Mouse (Mus musculus): ENCODE results near the gene Srcin1. TPM values are rescaled to one million over a fixed set of nuclear protein-coding genes. Genes with fewer than 3 reads are reported as not detected.

Gene Srcin1
- polyA plus RNA-seq, 1 experiment, result 7.7 TPM

- Histone ChIP-seq H3K9ac (ENCODE audit: low read depth, poor library complexity, severe bottlenecking) (no peak overlapping the region), H3K4me3 (ENCODE audit: low read depth, low read length) (no peak overlapping the region), H3K27me3 (ENCODE audit: control insufficient read depth, insufficient read depth, low read length, poor library complexity, severe bottlenecking) (no peaks in the 10 kb centered on the region), H3K36me3 (ENCODE audit: control insufficient read depth, insufficient read depth, low read length, poor library complexity, severe bottlenecking) (no peaks in the 10 kb centered on the region), H3K4me1 (ENCODE audit: control insufficient read depth, insufficient read depth, low read length) (peaks cover 7% of the 10 kb centered on the region), H3K9me3 (replicated peaks; ENCODE audit: control insufficient read depth, insufficient read depth, low read length, poor library complexity, severe bottlenecking) (no peaks in the 10 kb centered on the region), H3K27ac (ENCODE audit: insufficient read depth, low read length) (no peak overlapping the region)
- TF ChIP-seq POLR2A (IDR thresholded peaks at IDR 0.05; ENCODE audit: insufficient read depth, low read length) (no peak), CTCF (IDR thresholded peaks at IDR 0.05; ENCODE audit: low read depth, low read length) (peak; percentile 62)
Observed at GRCm38 (mm10) chr11:97506331-97506730, 69.7 kb downstream of the Srcin1 start.

DNA sequence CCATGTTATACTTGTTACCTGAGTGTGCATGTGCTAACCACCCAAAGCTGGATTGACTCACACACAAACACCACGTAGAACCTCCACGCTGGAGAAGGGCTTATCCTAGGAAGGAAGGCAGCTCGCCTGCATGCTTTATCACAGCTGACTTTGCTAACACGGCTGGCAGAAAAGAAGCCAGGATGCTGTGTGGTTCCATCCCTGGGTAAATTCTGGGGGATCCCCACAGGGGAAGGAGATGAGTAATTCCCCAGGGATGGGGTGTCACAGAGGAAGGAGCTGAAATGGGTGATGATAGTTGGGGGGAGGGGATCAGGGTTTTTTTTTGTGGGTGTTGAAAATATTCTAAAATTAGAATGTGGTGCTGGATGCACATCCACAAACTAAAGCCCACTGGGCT lies 70.2 kb downstream of the Srcin1 start:
- H3K27me3 ChIP-seq (ENCODE audit: control insufficient read depth, insufficient read depth, low read length, poor library complexity, severe bottlenecking), result no peaks in the 10 kb centered on the region
- H3K4me1 ChIP-seq (ENCODE audit: control insufficient read depth, insufficient read depth, low read length), result peaks cover 7% of the 10 kb centered on the region
- TF ChIP-seq EP300 (IDR thresholded peaks at IDR 0.05; ENCODE audit: insufficient read depth, low read depth, low read length), result no peak
- TF ChIP-seq CTCF (IDR thresholded peaks at IDR 0.05; ENCODE audit: low read depth, low read length), result no peak
- no peak for TF ChIP-seq POLR2A (IDR thresholded peaks at IDR 0.05; ENCODE audit: insufficient read depth, low read length)
- H3K4me3 ChIP-seq (ENCODE audit: low read depth, low read length), result no peak overlapping the region
- no peak overlapping the region for H3K27ac ChIP-seq (ENCODE audit: insufficient read depth, low read length)
- H3K9ac ChIP-seq (ENCODE audit: low read depth, poor library complexity, severe bottlenecking), result no peak overlapping the region
- H3K9me3 ChIP-seq (replicated peaks; ENCODE audit: control insufficient read depth, insufficient read depth, low read length, poor library complexity, severe bottlenecking), result no peaks in the 10 kb centered on the region
- no peaks in the 10 kb centered on the region for H3K36me3 ChIP-seq (ENCODE audit: control insufficient read depth, insufficient read depth, low read length, poor library complexity, severe bottlenecking)

- no peak for TF ChIP-seq POLR2A (IDR thresholded peaks at IDR 0.05; ENCODE audit: insufficient read depth, low read length)
- TF ChIP-seq CTCF (IDR thresholded peaks at IDR 0.05; ENCODE audit: low read depth, low read length), result no peak
- TF ChIP-seq EP300 (IDR thresholded peaks at IDR 0.05; ENCODE audit: insufficient read depth, low read depth, low read length), result no peak
- no peak overlapping the region for H3K9ac ChIP-seq (ENCODE audit: low read depth, poor library complexity, severe bottlenecking)
- H3K27ac ChIP-seq (ENCODE audit: insufficient read depth, low read length), result peak overlapping the region; percentile 59
- H3K4me1 ChIP-seq (ENCODE audit: control insufficient read depth, insufficient read depth, low read length), result peaks cover 4% of the 10 kb centered on the region
- H3K27me3 ChIP-seq (ENCODE audit: control insufficient read depth, insufficient read depth, low read length, poor library complexity, severe bottlenecking), result no peaks in the 10 kb centered on the region
- H3K36me3 ChIP-seq (ENCODE audit: control insufficient read depth, insufficient read depth, low read length, poor library complexity, severe bottlenecking), result no peaks in the 10 kb centered on the region
- H3K4me3 ChIP-seq (ENCODE audit: low read depth, low read length), result no peak overlapping the region
- no peaks in the 10 kb centered on the region for H3K9me3 ChIP-seq (replicated peaks; ENCODE audit: control insufficient read depth, insufficient read depth, low read length, poor library complexity, severe bottlenecking)
Observed at GRCm38 (mm10) chr11:97502846-97503245, 73.1 kb downstream of the Srcin1 start.

DNA sequence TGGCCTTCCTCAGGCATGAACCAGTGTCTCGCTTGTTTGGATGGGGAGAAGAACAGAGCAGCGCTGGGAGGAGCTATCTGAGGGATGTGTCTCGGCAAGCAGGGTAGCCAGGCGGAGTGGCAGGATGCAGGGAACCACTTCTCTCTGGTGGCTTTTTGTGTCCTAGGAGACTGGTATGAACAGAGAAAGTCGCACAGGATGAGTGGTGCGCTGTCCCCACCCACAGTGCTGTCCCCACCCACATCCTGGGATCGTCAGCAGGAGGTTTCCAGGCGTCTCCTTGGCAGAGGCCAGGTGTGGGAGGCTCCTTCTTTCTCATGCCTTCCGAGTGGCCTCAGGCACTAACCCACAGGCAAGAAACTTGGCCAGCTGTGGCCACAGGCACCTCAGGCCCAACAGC lies 73.6 kb downstream of the Srcin1 start:
- no peaks in the 10 kb centered on the region for H3K27me3 ChIP-seq (ENCODE audit: control insufficient read depth, insufficient read depth, low read length, poor library complexity, severe bottlenecking)
- H3K27ac ChIP-seq (ENCODE audit: insufficient read depth, low read length), result peak overlapping the region; percentile 59
- TF ChIP-seq EP300 (IDR thresholded peaks at IDR 0.05; ENCODE audit: insufficient read depth, low read depth, low read length) (no peak), CTCF (IDR thresholded peaks at IDR 0.05; ENCODE audit: low read depth, low read length) (no peak), POLR2A (IDR thresholded peaks at IDR 0.05; ENCODE audit: insufficient read depth, low read length) (no peak)

GRCm38 (mm10) chr11:97500720-97501448 lies 75.1 kb downstream of the Srcin1 start:
- Histone ChIP-seq H3K4me3 (ENCODE audit: low read depth, low read length) (peak overlapping the region; percentile 37), H3K9ac (ENCODE audit: low read depth, poor library complexity, severe bottlenecking) (peak overlapping the region; percentile 83), H3K9me3 (replicated peaks; ENCODE audit: control insufficient read depth, insufficient read depth, low read length, poor library complexity, severe bottlenecking) (no peaks in the 10 kb centered on the region), H3K4me1 (ENCODE audit: control insufficient read depth, insufficient read depth, low read length) (peaks cover 4% of the 10 kb centered on the region), H3K36me3 (ENCODE audit: control insufficient read depth, insufficient read depth, low read length, poor library complexity, severe bottlenecking) (no peaks in the 10 kb centered on the region), H3K27me3 (ENCODE audit: control insufficient read depth, insufficient read depth, low read length, poor library complexity, severe bottlenecking) (no peaks in the 10 kb centered on the region), H3K27ac (ENCODE audit: insufficient read depth, low read length) (no peak overlapping the region)
- TF ChIP-seq EP300 (IDR thresholded peaks at IDR 0.05; ENCODE audit: insufficient read depth, low read depth, low read length) (no peak), CTCF (IDR thresholded peaks at IDR 0.05; ENCODE audit: low read depth, low read length) (no peak), POLR2A (IDR thresholded peaks at IDR 0.05; ENCODE audit: insufficient read depth, low read length) (no peak)

More for the DNA sequence above, 73.6 kb downstream of the Srcin1 start:
- Histone ChIP-seq H3K9ac (ENCODE audit: low read depth, poor library complexity, severe bottlenecking) (no peak overlapping the region), H3K4me3 (ENCODE audit: low read depth, low read length) (no peak overlapping the region), H3K36me3 (ENCODE audit: control insufficient read depth, insufficient read depth, low read length, poor library complexity, severe bottlenecking) (no peaks in the 10 kb centered on the region), H3K4me1 (ENCODE audit: control insufficient read depth, insufficient read depth, low read length) (peaks cover 4% of the 10 kb centered on the region), H3K9me3 (replicated peaks; ENCODE audit: control insufficient read depth, insufficient read depth, low read length, poor library complexity, severe bottlenecking) (no peaks in the 10 kb centered on the region)

- Histone ChIP-seq H3K4me1 (ENCODE audit: control insufficient read depth, insufficient read depth, low read length) (peaks cover 4% of the 10 kb centered on the region), H3K27me3 (ENCODE audit: control insufficient read depth, insufficient read depth, low read length, poor library complexity, severe bottlenecking) (no peaks in the 10 kb centered on the region), H3K9me3 (replicated peaks; ENCODE audit: control insufficient read depth, insufficient read depth, low read length, poor library complexity, severe bottlenecking) (no peaks in the 10 kb centered on the region), H3K9ac (ENCODE audit: low read depth, poor library complexity, severe bottlenecking) (peak within 1 kb of the TSS; percentile 83), H3K36me3 (ENCODE audit: control insufficient read depth, insufficient read depth, low read length, poor library complexity, severe bottlenecking) (no peaks in the 10 kb centered on the region), H3K4me3 (ENCODE audit: low read depth, low read length) (peak within 1 kb of the TSS; percentile 37), H3K27ac (ENCODE audit: insufficient read depth, low read length) (no peak within 1 kb of the TSS)
- no peak for TF ChIP-seq EP300 (IDR thresholded peaks at IDR 0.05; ENCODE audit: insufficient read depth, low read depth, low read length)
- TF ChIP-seq CTCF (IDR thresholded peaks at IDR 0.05; ENCODE audit: low read depth, low read length), result no peak
- no peak for TF ChIP-seq POLR2A (IDR thresholded peaks at IDR 0.05; ENCODE audit: insufficient read depth, low read length)
Observed at GRCm38 (mm10) chr11:97499865-97500719, 75.9 kb downstream of the Srcin1 start, which contains the start of gene 4933428G20Rik. TSS of gene 4933428G20Rik (minus strand) at chr11:97500340.

All from ES-Bruce4 (cell line).